Mouse (Mus musculus): Measurements from ENCODE around the gene Selenoh. TPM values are rescaled to one million over a fixed set of nuclear protein-coding genes. Genes with fewer than 3 reads are reported as not detected.

Selenoh gene
- total and polyA plus RNA-seq, 3 experiments, result 51.5 to 384 (median 160) TPM

- Histone ChIP-seq H3K36me3 (replicated peaks) (peaks cover 67% of the 10 kb centered on the region), H3K4me3 (ENCODE audit: low read depth, low read length) (no peak overlapping the region), H3K27me3 (ENCODE audit: insufficient read depth, low read length) (no peaks in the 10 kb centered on the region), H3K4me1 (ENCODE audit: insufficient read depth, low read depth, low read length) (peaks cover 47% of the 10 kb centered on the region), H3K9me3 (replicated peaks) (no peaks in the 10 kb centered on the region)
- ATAC-seq (ENCODE audit: extremely low read depth, insufficient number of reproducible peaks, low FRiP score, poor library complexity, severe bottlenecking) (no peak), DNase-seq (ENCODE audit: low spot score) (no peak)
- TF ChIP-seq GATA2 (IDR thresholded peaks at IDR 0.05; ENCODE audit: borderline replicate concordance, low read depth, low read length), result no peak
- no peak for TF ChIP-seq TAL1 (conservative IDR thresholded peaks at IDR 0.05; ENCODE audit: low read depth, low read length)
- TF ChIP-seq CTCF (IDR thresholded peaks at IDR 0.05; ENCODE audit: low read depth, low read length), result no peak
Measured at GRCm38 (mm10) chr2:84619646-84620340, 50.8 kb downstream of the Selenoh start.

Other genes starting within 250 kb of the Selenoh start
- gene Calcrl, start 245.4 kb downstream of the Selenoh start, total RNA-seq (2014; fragmentation: Nextera tagmentation), result 6.5 and 12.7 TPM in 2 replicates
- gene Calcrl, start 245.4 kb downstream of the Selenoh start, total RNA-seq (2017), result 17.3 and 17.9 TPM in 2 replicates
- 0.05 and 0.07 TPM in 2 replicates for gene Calcrl, start 245.4 kb downstream of the Selenoh start, polyA plus RNA-seq (2012)
- gene Tfpi, start 194.0 kb downstream of the Selenoh start, total RNA-seq (2014; fragmentation: Nextera tagmentation), result 61.5 and 62.5 TPM in 2 replicates
- 37.1 and 41.4 TPM in 2 replicates for gene Tfpi, start 194.0 kb downstream of the Selenoh start, total RNA-seq (2017)
- gene Tfpi, start 194.0 kb downstream of the Selenoh start, polyA plus RNA-seq (2012), result 1.2 TPM in 2 replicates
- 67.8 and 83.0 TPM in 2 replicates for gene Ctnnd1, start 20.0 kb downstream of the Selenoh start, total RNA-seq (2014; fragmentation: Nextera tagmentation)
- 25.3 and 29.8 TPM in 2 replicates for gene Ctnnd1, start 20.0 kb downstream of the Selenoh start, total RNA-seq (2017)
- 9.6 and 13.8 TPM in 2 replicates for gene Ctnnd1, start 20.0 kb downstream of the Selenoh start, polyA plus RNA-seq (2012)
- gene Btbd18, start 11.7 kb downstream of the Selenoh start, total RNA-seq (2014; fragmentation: Nextera tagmentation), result not detected in 2 replicates
- 0.12 and 0.16 TPM in 2 replicates for gene Btbd18, start 11.7 kb downstream of the Selenoh start, total RNA-seq (2017)
- not detected in 2 replicates for gene Btbd18, start 11.7 kb downstream of the Selenoh start, polyA plus RNA-seq (2012)
- not detected in 2 replicates for gene Gm28635, start 7.3 kb upstream of the Selenoh start, total RNA-seq (2014; fragmentation: Nextera tagmentation)
- not detected in 2 replicates for gene Gm28635, start 7.3 kb upstream of the Selenoh start, total RNA-seq (2017)
- not detected in 2 replicates for gene Gm28635, start 7.3 kb upstream of the Selenoh start, polyA plus RNA-seq (2012)
- gene Med19, start 7.6 kb upstream of the Selenoh start, total RNA-seq (2014; fragmentation: Nextera tagmentation), result 51.1 and 55.0 TPM in 2 replicates
- 26.8 and 33.1 TPM in 2 replicates for gene Med19, start 7.6 kb upstream of the Selenoh start, total RNA-seq (2017)
- 14.8 and 17.8 TPM in 2 replicates for gene Med19, start 7.6 kb upstream of the Selenoh start, polyA plus RNA-seq (2012)
- gene Tmx2, start 8.4 kb upstream of the Selenoh start, total RNA-seq (2014; fragmentation: Nextera tagmentation), result 96.2 and 113 TPM in 2 replicates
- 66.2 and 68.9 TPM in 2 replicates for gene Tmx2, start 8.4 kb upstream of the Selenoh start, total RNA-seq (2017)
- 3.9 and 4.0 TPM in 2 replicates for gene Tmx2, start 8.4 kb upstream of the Selenoh start, polyA plus RNA-seq (2012)
- gene Zdhhc5, start 44.4 kb upstream of the Selenoh start, total RNA-seq (2014; fragmentation: Nextera tagmentation), result 61.0 and 70.6 TPM in 2 replicates
- 32.6 and 38.0 TPM in 2 replicates for gene Zdhhc5, start 44.4 kb upstream of the Selenoh start, total RNA-seq (2017)
- 30.7 and 32.5 TPM in 2 replicates for gene Zdhhc5, start 44.4 kb upstream of the Selenoh start, polyA plus RNA-seq (2012)
- gene Clp1, start 56.6 kb upstream of the Selenoh start, total RNA-seq (2014; fragmentation: Nextera tagmentation), result 30.0 and 30.7 TPM in 2 replicates
- 44.7 and 51.0 TPM in 2 replicates for gene Clp1, start 56.6 kb upstream of the Selenoh start, total RNA-seq (2017)
- 0.98 and 1.1 TPM in 2 replicates for gene Clp1, start 56.6 kb upstream of the Selenoh start, polyA plus RNA-seq (2012)
- 13.1 TPM in 1 of 2 replicates, not detected in the other for gene Ypel4, start 63.3 kb upstream of the Selenoh start, total RNA-seq (2014; fragmentation: Nextera tagmentation)
- gene Ypel4, start 63.3 kb upstream of the Selenoh start, total RNA-seq (2017), result 0.29 and 0.44 TPM in 2 replicates
- 0.07 and 0.16 TPM in 2 replicates for gene Ypel4, start 63.3 kb upstream of the Selenoh start, polyA plus RNA-seq (2012)
- gene Gm19426, start 72.9 kb upstream of the Selenoh start, total RNA-seq (2014; fragmentation: Nextera tagmentation), result not detected in 2 replicates
- gene Gm19426, start 72.9 kb upstream of the Selenoh start, total RNA-seq (2017), result not detected in 2 replicates
- not detected in 2 replicates for gene Gm19426, start 72.9 kb upstream of the Selenoh start, polyA plus RNA-seq (2012)
- not detected in 2 replicates for gene Serping1, start 104.7 kb upstream of the Selenoh start, total RNA-seq (2014; fragmentation: Nextera tagmentation)
- gene Serping1, start 104.7 kb upstream of the Selenoh start, total RNA-seq (2017), result not detected in 2 replicates
- not detected in 2 replicates for gene Serping1, start 104.7 kb upstream of the Selenoh start, polyA plus RNA-seq (2012)
- gene Ube2l6, start 128.1 kb upstream of the Selenoh start, total RNA-seq (2014; fragmentation: Nextera tagmentation), result 37.2 and 74.5 TPM in 2 replicates
- 20.2 and 22.5 TPM in 2 replicates for gene Ube2l6, start 128.1 kb upstream of the Selenoh start, total RNA-seq (2017)
- 1.2 and 2.5 TPM in 2 replicates for gene Ube2l6, start 128.1 kb upstream of the Selenoh start, polyA plus RNA-seq (2012)
- gene Smtnl1, start 151.9 kb upstream of the Selenoh start, total RNA-seq (2014; fragmentation: Nextera tagmentation), result not detected in 2 replicates
- not detected in 2 replicates for gene Smtnl1, start 151.9 kb upstream of the Selenoh start, total RNA-seq (2017)
- not detected in 2 replicates for gene Smtnl1, start 151.9 kb upstream of the Selenoh start, polyA plus RNA-seq (2012)
- 13.5 and 21.0 TPM in 2 replicates for gene Timm10, start 156.2 kb upstream of the Selenoh start, total RNA-seq (2014; fragmentation: Nextera tagmentation)
- gene Timm10, start 156.2 kb upstream of the Selenoh start, total RNA-seq (2017), result 51.5 and 54.9 TPM in 2 replicates
- gene Timm10, start 156.2 kb upstream of the Selenoh start, polyA plus RNA-seq (2012), result 13.3 and 19.5 TPM in 2 replicates
- 0.29 and 62.5 TPM in 2 replicates for gene Slc43a1, start 168.1 kb upstream of the Selenoh start, total RNA-seq (2014; fragmentation: Nextera tagmentation)
- 0.05 and 0.12 TPM in 2 replicates for gene Slc43a1, start 168.1 kb upstream of the Selenoh start, total RNA-seq (2017)
- 0.03 TPM in 1 of 2 replicates, not detected in the other for gene Slc43a1, start 168.1 kb upstream of the Selenoh start, polyA plus RNA-seq (2012)
- not detected in 2 replicates for gene Rtn4rl2, start 215.9 kb upstream of the Selenoh start, total RNA-seq (2014; fragmentation: Nextera tagmentation)
- gene Rtn4rl2, start 215.9 kb upstream of the Selenoh start, total RNA-seq (2017), result not detected in 2 replicates
- gene Rtn4rl2, start 215.9 kb upstream of the Selenoh start, polyA plus RNA-seq (2012), result not detected in 2 replicates

Measured in G1E (cell line).